In the genomic region with DNA sequence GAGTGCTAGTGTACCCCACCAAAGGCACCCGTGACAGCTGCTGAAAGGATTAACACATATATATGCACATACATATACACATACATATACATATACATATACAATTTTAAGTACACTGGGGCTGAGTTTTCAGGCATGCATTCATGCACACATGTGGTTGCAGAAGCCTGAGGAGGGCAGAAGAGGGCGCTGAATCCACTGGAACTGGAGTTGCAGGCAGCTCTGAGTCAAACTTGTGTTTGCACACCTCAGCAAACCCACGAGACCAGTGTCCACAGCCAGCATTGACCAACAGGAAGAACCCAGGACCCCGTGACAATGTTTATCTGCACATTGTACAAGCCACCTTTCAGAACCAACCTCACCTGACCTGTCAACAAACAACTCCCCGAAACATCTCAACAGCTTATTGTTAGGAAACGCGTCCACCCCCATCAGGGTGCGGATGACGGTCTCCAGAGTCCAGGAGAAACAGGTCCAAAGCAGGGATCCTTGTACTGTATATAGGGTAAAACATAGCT, we compare ENCODE assay signal across 8 mouse cellular contexts. TPM values are rescaled to one million over a fixed set of nuclear protein-coding genes. Genes with fewer than 3 reads are reported as not detected.
DNase-seq lines count a peak whose midpoint lies in the region; ATAC-seq and TF ChIP-seq lines count a peak whose summit lies in the region.
"Had no signal": no experiment of that assay in that cellular context is flagged by ENCODE, and none has a peak within 500 bp of the region (broad histone marks: within the 10 kb centered on the region; RNA-seq: fewer than 3 reads in every experiment).

No protein-coding gene starts in this region.

- H3K27ac ChIP-seq in midbrain, postnatal 0 days (ENCODE audit: low read depth, low read length): no peak overlapping the region
- no peak overlapping the region for H3K27ac ChIP-seq in midbrain, embryonic 13.5 days
- H3K27ac ChIP-seq: limb, embryonic 13.5 days had no signal

- H3K9me3 ChIP-seq in midbrain, postnatal 0 days (ENCODE audit: low read length): no peaks in the 10 kb centered on the region
- no peaks in the 10 kb centered on the region for H3K9me3 ChIP-seq in midbrain, embryonic 13.5 days
- H3K9me3 ChIP-seq: limb, embryonic 13.5 days had no signal

- H3K9ac ChIP-seq in midbrain, postnatal 0 days (replicated peaks; ENCODE audit: low read length, poor library complexity, severe bottlenecking): no peak overlapping the region
- no peak overlapping the region for H3K9ac ChIP-seq in midbrain, embryonic 13.5 days (replicated peaks)
- H3K9ac ChIP-seq: limb, embryonic 13.5 days had no signal

- WGBS in midbrain, postnatal 0 days: 71% methylated on average over 9 of the region's 9 CpGs
- 74% methylated on average over 9 of the region's 9 CpGs for WGBS in midbrain, embryonic 13.5 days

- no peak overlapping the region for H3K4me3 ChIP-seq in midbrain, postnatal 0 days (ENCODE audit: low read depth, low read length)
- H3K4me3 ChIP-seq in midbrain, embryonic 13.5 days (replicated peaks): no peak overlapping the region
- H3K4me3 ChIP-seq: limb, embryonic 13.5 days had no signal

- peak; percentile 48 for TF ChIP-seq CTCF in midbrain, postnatal 0 days (IDR thresholded peaks at IDR 0.05)

- no peak overlapping the region for H3K4me2 ChIP-seq in midbrain, postnatal 0 days (ENCODE audit: low read depth, low read length, poor library complexity, severe bottlenecking)
- no peak overlapping the region for H3K4me2 ChIP-seq in midbrain, embryonic 13.5 days (replicated peaks)
- H3K4me2 ChIP-seq: limb, embryonic 13.5 days had no signal

- H3K36me3 ChIP-seq in midbrain, postnatal 0 days (ENCODE audit: insufficient read depth, low read length): no peaks in the 10 kb centered on the region
- H3K36me3 ChIP-seq in midbrain, embryonic 13.5 days: no peaks in the 10 kb centered on the region
- H3K36me3 ChIP-seq: limb, embryonic 13.5 days had no signal

- ATAC-seq in midbrain, postnatal 0 days (ENCODE audit: low FRiP score): no peak
- no peak for ATAC-seq in midbrain, embryonic 13.5 days

- no peaks in the 10 kb centered on the region for H3K27me3 ChIP-seq in midbrain, postnatal 0 days (ENCODE audit: insufficient read depth, low read length)
- H3K27me3 ChIP-seq in midbrain, embryonic 13.5 days: no peaks in the 10 kb centered on the region
- H3K27me3 ChIP-seq: limb, embryonic 13.5 days had no signal

- no peaks in the 10 kb centered on the region for H3K4me1 ChIP-seq in midbrain, postnatal 0 days (ENCODE audit: insufficient read depth, low read length)
- H3K4me1 ChIP-seq in midbrain, embryonic 13.5 days (replicated peaks): peaks cover 8% of the 10 kb centered on the region; the same call in 1 of the 2 replicates

- no peak for DNase-seq in midbrain, postnatal 0 days (ENCODE audit: low spot score)
- peak; percentile 48 for DNase-seq in embryo, embryonic 10 days (ENCODE audit: low spot score)
- DNase-seq in lung, postnatal 10 days: peak; percentile 66
- DNase-seq in left cerebral cortex, adult 11 months (ENCODE audit: low spot score): no peak
- DNase-seq in cerebellum, adult 8-10 months: no peak
- no peak for DNase-seq in right cerebral cortex, postnatal 36 days (ENCODE audit: low spot score in 2 of 2)

RNA-seq across cellular contexts. Expression of a gene that starts 32.2 kb away (rescaled TPM):
- total RNA-seq in midbrain, postnatal 0 days (2014; rRNA removed): 35.4 and 38.3 TPM in 2 replicates
- 7.4 and 9.2 TPM in 2 replicates for polyA plus RNA-seq in midbrain, postnatal 0 days (2015; fragmentation: Nextera tagmentation; extraction: Ambion mirVana)
- 14.7 and 17.4 TPM in 2 replicates for polyA plus RNA-seq in midbrain, embryonic 13.5 days (2015; fragmentation: Nextera tagmentation; extraction: Ambion mirVana)

RNA-seq across cellular contexts. Expression of a gene that starts 58.4 kb away (rescaled TPM):
- 0.71 and 2.1 TPM in 2 replicates for total RNA-seq in midbrain, postnatal 0 days (2014; rRNA removed)
- polyA plus RNA-seq in midbrain, postnatal 0 days (2015; fragmentation: Nextera tagmentation; extraction: Ambion mirVana): 1.1 and 1.4 TPM in 2 replicates
- polyA plus RNA-seq in midbrain, embryonic 13.5 days (2015; fragmentation: Nextera tagmentation; extraction: Ambion mirVana): 3.0 and 3.8 TPM in 2 replicates

Comparison
In these comparisons a context has a peak if more than half of its experiments do, and no peak if none do; other contexts are left out.
1. DNase-seq: peak in embryo, embryonic 10 days (single experiment) and lung, postnatal 10 days (single experiment); none in midbrain, postnatal 0 days (single experiment), left cerebral cortex, adult 11 months (single experiment), cerebellum, adult 8-10 months (single experiment) and right cerebral cortex, postnatal 36 days (0 of 2).